Mouse (Mus musculus): Measurements from ENCODE around the gene Shpk. TPM values are rescaled to one million over a fixed set of nuclear protein-coding genes. Genes with fewer than 3 reads are reported as not detected.

Shpk gene
- polyA plus RNA-seq, 1 experiment from 2014 or later: 1.6 TPM

DNA sequence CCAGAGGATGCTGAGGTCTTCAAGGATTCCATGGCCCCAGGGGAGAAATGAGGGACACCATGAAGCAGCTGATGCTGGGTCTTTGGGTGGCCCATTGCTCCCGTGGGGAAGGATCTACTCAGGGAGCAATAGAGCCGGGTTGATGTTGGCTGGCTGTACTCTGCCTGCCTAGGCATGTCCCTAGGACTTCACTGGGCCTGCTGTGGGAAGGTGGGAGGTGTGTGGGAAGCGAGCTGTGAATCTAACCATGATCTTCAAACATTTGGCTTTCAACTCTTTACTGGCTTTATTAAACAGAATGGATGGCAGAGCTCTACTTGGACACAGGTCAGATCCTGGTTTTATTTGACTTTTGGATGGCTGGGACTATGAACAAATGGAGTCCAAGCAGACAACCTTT lies 61.2 kb downstream of the Shpk start:
- Histone ChIP-seq H3K27ac (ENCODE audit: low read depth, low read length) (no peak overlapping the region), H3K4me1 (ENCODE audit: control insufficient read depth, insufficient read depth, low read length) (no peaks in the 10 kb centered on the region), H3K27me3 (ENCODE audit: control insufficient read depth, insufficient read depth, low read length) (no peaks in the 10 kb centered on the region), H3K4me3 (ENCODE audit: low read depth, low read length) (no peak overlapping the region), H3K9ac (ENCODE audit: low read length) (no peak overlapping the region), H3K9me3 (ENCODE audit: control insufficient read depth, low read length) (no peaks in the 10 kb centered on the region), H3K36me3 (ENCODE audit: control insufficient read depth, insufficient read depth, low read length) (no peaks in the 10 kb centered on the region), H3K4me2 (ENCODE audit: low read depth) (no peak overlapping the region)
- ATAC-seq (ENCODE audit: insufficient read depth, low FRiP score, low TSS enrichment) (no peak), DNase-seq (ENCODE audit: low spot score) (no peak)
- 80% methylated on average over 3 of the region's 3 CpGs for WGBS

DNA sequence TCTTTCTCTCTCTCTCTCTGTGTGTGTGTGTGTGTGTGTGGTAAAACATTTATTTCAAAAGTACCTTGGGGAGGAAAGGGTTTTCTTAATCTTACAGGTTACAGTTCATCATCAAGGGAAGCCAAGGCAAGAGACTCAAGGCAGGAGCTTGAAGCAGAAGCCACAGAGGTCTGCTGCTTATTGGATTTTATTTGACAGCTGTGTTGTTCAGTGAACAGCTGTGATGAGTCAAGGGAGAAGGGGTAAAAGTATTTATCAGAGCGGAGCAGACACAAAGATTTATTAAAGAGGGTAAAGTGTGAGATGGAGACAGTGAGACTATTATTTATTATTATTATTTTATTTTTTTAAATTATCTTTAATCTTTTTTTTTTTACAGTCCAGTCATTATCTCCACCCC lies 62.1 kb downstream of the Shpk start:
- Histone ChIP-seq H3K4me2 (ENCODE audit: low read depth) (no peak overlapping the region), H3K4me1 (ENCODE audit: control insufficient read depth, insufficient read depth, low read length) (no peaks in the 10 kb centered on the region), H3K36me3 (ENCODE audit: control insufficient read depth, insufficient read depth, low read length) (no peaks in the 10 kb centered on the region), H3K9ac (ENCODE audit: low read length) (no peak overlapping the region), H3K4me3 (ENCODE audit: low read depth, low read length) (no peak overlapping the region), H3K27ac (ENCODE audit: low read depth, low read length) (no peak overlapping the region), H3K9me3 (ENCODE audit: control insufficient read depth, low read length) (no peaks in the 10 kb centered on the region), H3K27me3 (ENCODE audit: control insufficient read depth, insufficient read depth, low read length) (no peaks in the 10 kb centered on the region)
- 88% methylated on average over 1 of the region's 1 CpGs for WGBS
- no peak for DNase-seq (ENCODE audit: low spot score)
- no peak for ATAC-seq (ENCODE audit: insufficient read depth, low FRiP score, low TSS enrichment)

DNA sequence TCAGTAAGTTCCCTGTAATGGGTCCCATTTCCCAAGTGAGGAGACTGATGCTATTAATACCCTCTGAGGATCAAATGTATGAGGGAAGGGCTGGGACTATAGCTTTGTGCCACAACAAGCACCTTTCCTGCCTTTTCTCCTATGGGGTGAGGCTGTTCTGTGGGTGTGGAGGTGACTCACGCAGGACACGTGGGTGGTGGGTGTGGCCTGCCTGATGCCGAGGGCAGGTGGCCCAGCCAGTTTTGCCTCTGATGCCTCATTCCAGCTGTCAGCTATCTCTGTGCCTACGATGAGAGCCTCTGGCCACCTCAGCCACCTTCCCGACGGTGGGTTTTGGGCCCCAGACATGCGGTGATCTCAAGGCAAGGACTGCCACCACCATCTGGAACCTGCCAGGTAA lies 68.0 kb downstream of the Shpk start, which contains the start of gene Trpv3:
TSS of gene Trpv3 (plus strand) at position 122 of the 400 bp plus-strand sequence.
- Histone ChIP-seq H3K9ac (ENCODE audit: low read length) (no peak within 1 kb of the TSS), H3K4me2 (ENCODE audit: low read depth) (no peak within 1 kb of the TSS), H3K4me3 (ENCODE audit: low read depth, low read length) (no peak within 1 kb of the TSS), H3K36me3 (ENCODE audit: control insufficient read depth, insufficient read depth, low read length) (no peaks in the 10 kb centered on the region), H3K27me3 (ENCODE audit: control insufficient read depth, insufficient read depth, low read length) (no peaks in the 10 kb centered on the region), H3K4me1 (ENCODE audit: control insufficient read depth, insufficient read depth, low read length) (no peaks in the 10 kb centered on the region), H3K27ac (ENCODE audit: low read depth, low read length) (no peak within 1 kb of the TSS), H3K9me3 (ENCODE audit: control insufficient read depth, low read length) (no peaks in the 10 kb centered on the region)
- no peak for DNase-seq (ENCODE audit: low spot score)
- 87% methylated on average over 7 of the region's 7 CpGs for whole genome bisulfite sequencing
- no peak for ATAC-seq (ENCODE audit: insufficient read depth, low FRiP score, low TSS enrichment)

Other genes with a start within 250 kb of the Shpk start
- gene Atp2a3, start 238.3 kb upstream of the Shpk start, polyA plus RNA-seq (2014; fragmentation: Nextera tagmentation; extraction: Ambion mirVana): 1.9 and 2.2 TPM in 2 replicates
- gene P2rx1, start 200.4 kb upstream of the Shpk start, polyA plus RNA-seq (2014; fragmentation: Nextera tagmentation; extraction: Ambion mirVana): 2.4 and 2.5 TPM in 2 replicates
- gene Camkk1, start 180.5 kb upstream of the Shpk start, polyA plus RNA-seq (2014; fragmentation: Nextera tagmentation; extraction: Ambion mirVana): 5.7 and 6.5 TPM in 2 replicates
- 11.1 and 12.5 TPM in 2 replicates for gene Ncbp3, start 151.7 kb upstream of the Shpk start, polyA plus RNA-seq (2014; fragmentation: Nextera tagmentation; extraction: Ambion mirVana)
- 0.34 and 0.42 TPM in 2 replicates for gene Itgae, start 108.9 kb upstream of the Shpk start, polyA plus RNA-seq (2014; fragmentation: Nextera tagmentation; extraction: Ambion mirVana)
- gene Haspin, start 61.2 kb upstream of the Shpk start, polyA plus RNA-seq (2014; fragmentation: Nextera tagmentation; extraction: Ambion mirVana): 16.0 and 17.6 TPM in 2 replicates
- 0.31 and 0.51 TPM in 2 replicates for gene P2rx5, start 39.0 kb upstream of the Shpk start, polyA plus RNA-seq (2014; fragmentation: Nextera tagmentation; extraction: Ambion mirVana)
- gene Emc6, start 22.4 kb upstream of the Shpk start, polyA plus RNA-seq (2014; fragmentation: Nextera tagmentation; extraction: Ambion mirVana): 119 and 131 TPM in 2 replicates
- gene Tax1bp3, start 22.4 kb upstream of the Shpk start, polyA plus RNA-seq (2014; fragmentation: Nextera tagmentation; extraction: Ambion mirVana): 225 and 227 TPM in 2 replicates
- gene Ctns, start 418 bp upstream of the Shpk start, polyA plus RNA-seq (2014; fragmentation: Nextera tagmentation; extraction: Ambion mirVana): 21.3 TPM in 2 replicates
- gene Trpv1, start 34.8 kb downstream of the Shpk start, polyA plus RNA-seq (2014; fragmentation: Nextera tagmentation; extraction: Ambion mirVana): 0.18 TPM in 1 of 2 replicates, not detected in the other
- 0.04 TPM in 2 replicates for gene Trpv3, start 67.9 kb downstream of the Shpk start, polyA plus RNA-seq (2014; fragmentation: Nextera tagmentation; extraction: Ambion mirVana)
- 0.15 TPM in 1 of 2 replicates, not detected in the other for gene Aspa, start 130.1 kb downstream of the Shpk start, polyA plus RNA-seq (2014; fragmentation: Nextera tagmentation; extraction: Ambion mirVana)
- gene Gm49340, start 130.3 kb downstream of the Shpk start, polyA plus RNA-seq (2014; fragmentation: Nextera tagmentation; extraction: Ambion mirVana): not detected in 2 replicates
- gene Spata22, start 130.3 kb downstream of the Shpk start, polyA plus RNA-seq (2014; fragmentation: Nextera tagmentation; extraction: Ambion mirVana): not detected in 2 replicates
- gene Olfr20, start 151.3 kb downstream of the Shpk start, polyA plus RNA-seq (2014; fragmentation: Nextera tagmentation; extraction: Ambion mirVana): not detected in 2 replicates
- gene Olfr376, start 171.8 kb downstream of the Shpk start, polyA plus RNA-seq (2014; fragmentation: Nextera tagmentation; extraction: Ambion mirVana): not detected in 2 replicates
- gene Olfr1, start 200.2 kb downstream of the Shpk start, polyA plus RNA-seq (2014; fragmentation: Nextera tagmentation; extraction: Ambion mirVana): not detected in 2 replicates
- not detected in 2 replicates for gene Olfr378, start 229.0 kb downstream of the Shpk start, polyA plus RNA-seq (2014; fragmentation: Nextera tagmentation; extraction: Ambion mirVana)